Mouse (Mus musculus): Measurements from ENCODE around the gene Cpm.

Cpm gene

DNA sequence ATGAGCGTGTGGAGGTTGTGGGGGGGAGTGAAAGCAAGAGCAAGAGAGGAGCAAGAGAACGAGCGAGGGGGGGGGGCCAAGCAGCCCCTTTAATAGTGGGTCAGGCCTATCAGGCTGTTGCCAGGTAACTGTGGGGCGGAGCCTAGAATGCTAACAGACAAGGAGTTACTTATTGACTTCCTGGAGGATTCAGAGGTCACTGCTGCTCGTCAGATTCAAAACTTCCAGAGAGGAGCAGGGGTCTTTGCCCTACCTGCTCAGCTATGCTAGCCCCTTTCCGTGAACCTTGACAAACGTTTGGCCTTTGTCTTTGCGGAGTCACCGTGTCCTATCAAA is 34.5 kb downstream of the Cpm start:
- DNase-seq (ENCODE audit: low read depth), result no peak

DNA sequence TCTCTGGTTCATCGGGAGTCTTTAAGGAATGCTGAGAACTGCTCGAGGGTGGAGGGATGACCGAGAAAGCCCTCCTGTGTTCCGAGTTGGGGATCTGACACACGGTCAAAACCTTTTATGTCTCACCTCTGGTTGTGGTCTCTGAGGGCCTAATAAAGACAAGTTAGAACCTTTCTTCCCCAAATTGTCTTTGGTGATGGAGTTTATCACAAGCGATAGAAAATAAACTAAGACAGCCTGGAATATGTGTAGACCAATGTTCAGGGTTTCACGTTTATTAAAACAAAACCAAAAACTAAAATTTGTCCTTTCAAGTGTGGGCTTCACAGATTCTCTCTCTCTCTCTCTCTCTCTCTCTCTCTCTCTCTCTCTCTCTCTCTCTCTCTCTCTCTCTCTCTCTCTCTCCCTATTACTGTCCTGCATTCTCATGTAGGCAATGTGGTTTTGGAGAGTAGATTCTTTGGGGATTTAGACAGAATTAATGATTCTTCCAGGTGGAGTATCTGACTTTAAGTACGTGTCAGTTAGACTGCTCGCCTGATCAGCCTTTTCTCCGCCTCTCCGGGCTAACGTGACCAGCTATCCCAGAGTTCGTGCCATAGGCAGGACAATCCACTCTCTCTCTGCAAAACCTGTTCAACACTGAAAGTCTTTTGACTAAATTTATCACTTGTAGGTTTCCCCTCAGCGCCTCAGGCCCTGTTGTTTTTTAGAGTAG is 35.1 kb downstream of the Cpm start:
- no peak for DNase-seq (ENCODE audit: low read depth)

- DNase-seq (ENCODE audit: low read depth), result no peak
Measured at GRCm38 (mm10) chr10:117664926-117665209, 35.6 kb downstream of the Cpm start.

DNA sequence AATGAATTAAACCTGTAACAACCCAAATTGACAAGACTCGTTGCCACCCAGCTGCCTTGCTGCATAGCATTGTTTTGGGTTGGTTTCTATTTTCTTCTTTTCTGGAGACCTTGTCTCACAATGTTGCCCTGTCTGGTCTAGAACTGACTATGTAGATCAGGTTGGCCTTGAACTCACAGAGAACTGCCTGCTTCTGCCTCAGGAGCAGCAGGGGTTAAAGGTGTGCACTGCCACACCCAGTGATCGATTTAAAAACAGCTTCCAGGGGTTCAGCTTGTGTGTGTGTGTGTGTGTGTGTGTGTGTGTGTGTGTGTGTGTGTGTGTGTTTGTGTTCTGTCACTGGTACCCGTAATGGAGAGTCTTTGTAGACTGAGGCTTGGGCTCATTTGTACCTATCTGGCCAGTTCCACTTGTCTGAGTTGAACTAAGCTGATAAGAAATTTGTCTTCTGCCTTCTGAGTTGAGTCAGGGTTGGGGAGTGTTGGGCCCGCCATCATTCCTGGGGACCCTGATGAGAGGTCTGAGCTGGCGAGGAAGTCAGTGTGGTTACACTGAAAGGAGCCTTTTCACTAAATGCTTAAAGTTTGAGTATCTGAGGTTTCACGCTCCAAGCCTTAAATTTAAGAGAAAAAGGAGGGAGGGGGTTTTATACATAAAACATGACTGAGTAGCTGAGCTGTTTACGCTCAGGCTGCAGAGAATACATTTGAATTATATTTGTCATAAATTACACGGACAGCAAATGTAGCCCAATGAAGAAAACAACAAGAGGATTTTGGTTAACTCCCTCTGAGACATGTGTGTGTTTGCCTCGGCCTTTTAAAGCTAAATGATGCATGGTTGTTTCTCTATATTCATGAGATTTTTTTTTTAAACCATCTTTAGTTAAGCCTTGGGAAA is 36.3 kb downstream of the Cpm start:
- no peak for DNase-seq (ENCODE audit: low read depth)

- DNase-seq (ENCODE audit: low read depth), result no peak
Measured at GRCm38 (mm10) chr10:117666361-117666760, 37.1 kb downstream of the Cpm start.

- no peak for DNase-seq (ENCODE audit: low read depth)
Measured at GRCm38 (mm10) chr10:117666947-117667630, 37.8 kb downstream of the Cpm start.

- DNase-seq (ENCODE audit: low read depth), result no peak
Measured at GRCm38 (mm10) chr10:117667663-117668507, 38.6 kb downstream of the Cpm start.

DNA sequence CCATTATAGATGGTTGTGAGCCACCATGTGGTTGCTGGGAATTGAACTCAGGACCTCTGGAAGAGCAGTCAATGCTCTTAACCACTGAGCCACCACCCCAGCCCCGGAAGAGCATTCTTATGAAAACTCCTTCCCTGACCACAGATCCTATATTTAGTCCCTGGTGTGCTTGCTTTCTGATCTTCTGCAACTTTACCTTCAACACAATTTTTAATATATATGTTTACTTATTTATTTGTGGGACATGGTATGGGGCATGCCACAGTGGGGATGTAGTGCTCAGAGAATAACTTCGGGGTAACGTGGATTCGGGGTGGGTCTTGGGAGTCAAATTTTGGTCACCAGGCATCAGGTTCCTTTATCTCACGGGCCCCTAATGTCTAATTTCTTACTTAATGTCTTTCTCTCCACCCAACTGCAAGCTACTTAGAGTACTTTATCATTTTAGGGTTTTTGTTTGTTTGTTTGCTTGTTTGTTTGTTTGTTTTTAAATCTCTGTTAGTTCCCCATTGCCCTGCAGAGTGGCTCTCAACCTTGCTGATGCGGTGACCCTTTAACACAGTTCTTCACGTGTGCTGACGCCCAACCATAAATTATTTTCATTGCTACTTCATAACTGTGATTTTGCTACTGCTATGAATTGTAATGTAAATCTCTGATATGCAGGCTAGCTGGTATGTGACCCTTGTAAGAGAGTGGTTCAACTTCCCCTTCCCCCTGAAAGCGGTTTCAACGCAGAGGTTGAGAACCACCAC is 39.4 kb downstream of the Cpm start:
- no peak for DNase-seq (ENCODE audit: low read depth)

DNA sequence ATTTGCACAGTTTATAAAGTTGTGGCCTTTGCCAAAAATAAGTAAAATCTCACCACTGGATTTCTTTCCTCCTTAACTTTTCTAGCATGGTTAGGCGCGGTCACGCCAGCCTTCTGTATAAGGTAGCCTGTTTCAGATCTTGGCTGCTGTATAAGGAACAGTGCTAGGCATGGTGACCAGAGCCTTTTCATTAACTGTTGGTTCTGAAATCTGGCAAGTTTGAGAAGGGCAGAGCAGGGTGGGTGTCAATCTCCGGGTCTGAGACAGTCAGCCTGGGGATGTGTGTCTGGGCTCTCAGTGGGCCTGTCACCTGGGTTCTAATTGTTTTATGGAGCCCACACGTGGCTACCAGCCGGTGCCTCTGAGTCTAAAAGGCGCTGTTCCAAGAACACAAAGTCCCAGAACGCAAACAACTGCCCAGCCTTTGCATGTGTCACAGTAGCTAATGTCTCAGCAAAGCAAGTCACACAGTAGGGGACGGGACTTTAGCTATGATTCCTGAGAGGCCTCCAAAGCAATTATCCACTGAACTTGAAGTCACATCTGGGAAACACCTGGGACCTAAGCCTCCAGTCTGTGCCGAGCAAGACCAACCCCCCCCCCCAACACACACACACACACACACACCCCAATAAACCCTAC is 40.3 kb downstream of the Cpm start:
- no peak for DNase-seq (ENCODE audit: low read depth)

GRCm38 (mm10) chr10:117670092-117670491 is 40.8 kb downstream of the Cpm start:
- no peak for DNase-seq (ENCODE audit: low read depth)

DNA sequence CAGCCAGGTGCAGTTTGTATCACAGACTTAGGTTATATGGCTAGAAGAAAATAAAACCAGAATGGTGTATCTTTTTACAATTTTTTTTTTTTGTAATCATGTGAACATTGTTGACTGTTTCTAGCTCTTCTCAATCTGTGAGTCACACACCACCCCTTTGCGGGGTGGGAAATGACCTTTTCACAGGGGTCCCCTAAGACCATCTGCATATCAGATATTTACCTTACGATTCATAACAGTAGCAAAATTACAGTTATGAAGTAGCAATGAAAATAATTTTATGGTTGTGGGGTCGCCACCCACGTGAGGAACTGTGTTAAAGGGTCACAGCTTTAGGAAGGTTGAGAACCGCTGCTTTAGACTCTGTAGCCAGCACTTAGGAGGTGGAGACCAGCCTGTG is 41.5 kb downstream of the Cpm start:
- DNase-seq (ENCODE audit: low read depth), result no peak

DNA sequence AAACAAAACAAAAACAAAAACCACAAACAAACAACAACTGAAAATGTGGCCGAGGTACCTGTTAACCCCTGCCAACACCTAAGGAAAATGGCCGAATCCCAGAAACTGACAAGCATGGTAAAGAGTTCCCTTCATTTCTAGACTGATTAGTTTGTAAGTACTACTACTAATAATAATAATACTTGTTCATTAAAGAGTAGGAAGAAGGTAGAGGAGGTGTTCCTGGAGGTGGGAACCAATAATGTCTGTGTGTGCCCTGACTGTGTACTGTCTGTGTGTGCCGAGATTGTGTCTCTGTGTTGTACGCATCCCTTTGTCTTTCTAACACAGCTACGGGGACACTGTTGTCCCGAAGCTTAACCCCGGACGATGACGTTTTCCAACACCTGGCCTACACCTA is 42.0 kb downstream of the Cpm start:
- no peak for DNase-seq (ENCODE audit: low read depth)

DNA sequence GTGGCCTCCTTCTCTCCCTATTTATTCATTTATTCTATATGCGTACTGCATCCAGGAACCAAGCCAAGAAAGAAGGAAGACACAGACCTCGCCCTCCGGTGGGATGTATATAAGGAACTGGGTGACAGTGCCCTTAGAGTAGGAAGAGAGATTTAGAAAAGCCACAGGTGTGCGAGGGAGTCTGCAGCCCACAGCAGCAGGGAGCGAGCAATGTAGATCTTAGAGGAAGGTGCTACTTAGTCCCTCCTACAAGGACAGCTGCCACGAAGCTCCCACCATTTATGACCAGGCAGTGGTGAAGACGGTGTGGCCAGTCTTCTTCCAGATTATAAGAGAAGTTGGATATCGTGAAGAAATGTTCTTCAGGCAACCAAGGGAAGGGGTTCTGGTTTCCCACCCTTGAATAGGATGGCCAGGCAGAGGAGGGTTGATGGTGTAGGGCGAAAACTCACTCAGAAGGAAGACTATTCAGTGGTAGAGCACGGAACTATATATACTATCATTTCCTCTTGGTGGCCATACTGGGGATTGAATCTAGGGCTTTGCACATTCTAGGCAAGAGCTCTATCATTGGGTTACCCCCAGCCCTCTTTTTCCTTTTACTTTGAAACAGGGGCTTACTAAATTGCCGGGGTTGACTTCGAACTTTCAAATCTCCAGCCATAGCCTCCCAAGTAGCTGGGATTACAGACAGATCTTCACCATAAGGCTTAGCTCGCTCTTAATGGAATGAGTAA is 42.8 kb downstream of the Cpm start:
- DNase-seq (ENCODE audit: low read depth), result no peak

DNA sequence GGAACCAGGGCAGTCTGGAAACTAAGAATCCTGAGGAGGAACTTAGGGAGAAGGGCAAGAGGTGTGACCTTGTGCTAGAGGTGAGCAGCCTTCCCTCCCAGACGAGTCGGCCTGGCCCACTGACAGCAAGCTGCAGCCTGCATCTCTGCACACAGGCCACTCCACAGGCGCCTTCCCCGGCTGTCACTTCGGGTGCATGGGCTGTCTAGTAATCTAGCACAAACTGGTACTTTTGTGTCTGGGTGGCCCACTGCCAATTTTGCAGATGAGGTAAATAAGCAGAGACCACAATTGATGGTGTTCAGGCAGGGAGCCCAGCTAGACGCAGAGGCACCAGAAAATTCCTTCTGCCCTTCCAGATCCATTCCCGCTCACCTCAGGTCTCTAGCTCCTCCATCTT is 43.4 kb downstream of the Cpm start:
- DNase-seq (ENCODE audit: low read depth), result peak; percentile 40

- no peak for DNase-seq (ENCODE audit: low read depth)
Measured at GRCm38 (mm10) chr10:117673913-117674312, 44.6 kb downstream of the Cpm start.

DNA sequence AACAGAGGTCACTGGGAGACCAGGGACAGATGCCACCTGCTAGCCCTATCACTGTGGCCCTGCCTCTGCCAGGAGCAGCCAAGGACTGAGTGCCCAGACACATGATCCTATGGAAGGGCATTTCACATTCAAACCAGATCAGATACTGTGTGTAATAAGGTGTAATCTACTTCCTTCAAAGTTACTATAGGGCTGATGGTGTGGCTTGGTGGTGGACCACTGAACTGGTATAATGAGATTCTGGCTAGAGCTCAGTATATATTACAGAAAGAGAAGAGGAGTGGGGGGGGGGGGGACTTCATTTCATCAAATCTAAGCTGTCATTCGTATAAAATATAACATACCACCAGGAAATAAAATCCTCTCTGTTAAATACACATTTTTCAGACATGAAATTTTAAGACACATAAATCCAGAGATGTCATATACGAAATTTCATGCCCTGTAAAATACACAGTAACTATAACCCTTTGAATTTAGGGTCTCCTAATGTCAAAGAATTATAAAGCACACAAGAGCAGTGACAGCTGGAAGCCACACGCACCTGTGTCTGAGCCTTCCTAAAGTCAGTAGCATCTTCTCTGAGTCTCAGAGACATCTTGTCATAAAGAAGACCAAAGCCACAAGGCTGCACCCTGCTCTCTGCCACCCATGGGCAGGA is 45.2 kb downstream of the Cpm start:
- no peak for DNase-seq (ENCODE audit: low read depth)

GRCm38 (mm10) chr10:117675096-117676035 is 46.1 kb downstream of the Cpm start:
- peak; percentile 25 for DNase-seq (ENCODE audit: low read depth)

DNA sequence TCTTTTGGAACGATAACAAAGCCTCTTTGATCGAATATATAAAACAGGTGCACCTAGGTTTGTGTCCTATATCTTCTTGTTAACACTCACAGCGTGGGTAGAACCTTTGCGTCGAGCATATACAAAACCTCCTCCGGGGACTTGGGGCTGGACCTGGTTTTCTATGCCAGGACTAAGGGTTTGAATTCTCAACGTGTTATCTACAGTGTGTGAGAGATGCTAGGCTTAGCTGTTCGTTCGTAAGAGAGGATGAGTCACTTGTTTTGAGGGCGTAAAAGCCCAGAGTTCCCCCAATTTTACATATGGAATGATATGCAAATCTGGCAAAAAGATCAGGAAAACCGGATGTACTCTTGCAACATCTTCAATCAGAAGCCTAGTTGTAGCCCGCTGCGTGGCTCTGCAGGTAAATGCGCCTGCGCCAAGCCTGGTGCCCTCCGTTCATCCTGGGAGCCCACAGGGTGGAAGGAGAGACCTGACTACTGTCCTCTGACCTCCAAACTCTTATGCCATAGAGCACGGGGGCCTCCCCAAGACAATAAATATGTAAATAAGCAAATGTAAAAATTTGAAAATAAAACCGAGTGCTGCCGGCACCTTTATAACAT is 46.8 kb downstream of the Cpm start:
- no peak for DNase-seq (ENCODE audit: low read depth)

Data from NIH3T3 (cell line).